Mouse (Mus musculus): ENCODE measurements around the gene Vmn2r7.
"Not testable (repeated sequence)": the region's sequence is repeated elsewhere in the genome, so short reads cannot be mapped to it uniquely, and the experiment has no call there.

DNA sequence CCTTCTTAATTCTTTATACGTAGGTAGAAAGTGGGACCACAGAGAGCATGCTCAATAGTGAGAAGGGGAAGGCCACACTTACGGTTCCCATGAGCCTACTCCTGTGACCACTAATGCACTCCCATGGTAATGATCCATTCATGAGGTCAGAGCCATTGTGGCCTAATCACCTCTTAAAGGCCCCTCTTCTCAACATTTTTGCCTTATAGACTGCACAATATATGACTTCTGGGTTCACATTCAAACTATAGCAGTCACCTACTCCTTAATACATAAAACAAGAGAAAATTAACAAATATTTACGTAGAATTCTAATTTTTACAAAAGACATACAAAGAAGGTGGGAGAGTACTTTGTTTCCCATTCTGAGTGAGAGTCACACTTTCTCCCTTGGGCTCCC lies at the start of gene Vmn2r7:
- TF ChIP-seq POLR2A (IDR thresholded peaks at IDR 0.05; ENCODE audit: control insufficient read depth in 1 of 2, insufficient read depth in 1 of 2, low read depth in 1 of 2, low read length in 2 of 2, poor library complexity in 1 of 2); NELFE (IDR thresholded peaks at IDR 0.05; ENCODE audit: low read depth, low read length); CTCF (IDR thresholded peaks at IDR 0.05 in 2 of 3, conservative IDR thresholded peaks at IDR 0.05 in 1 of 3; ENCODE audit: control insufficient read depth in 1 of 3, insufficient read depth in 1 of 3, low read depth in 2 of 3, low read length in 3 of 3, poor library complexity in 1 of 3, severe bottlenecking in 1 of 3); POLR2AphosphoS5 (IDR thresholded peaks at IDR 0.05; ENCODE audit: borderline replicate concordance, low read depth, low read length); MYC (IDR thresholded peaks at IDR 0.05; ENCODE audit: low read depth, low read length); ZNF384 (IDR thresholded peaks at IDR 0.05; ENCODE audit: low read depth, low read length); UBTF (IDR thresholded peaks at IDR 0.05; ENCODE audit: borderline replicate concordance, insufficient read depth, low read depth, low read length); MAZ (IDR thresholded peaks at IDR 0.05; ENCODE audit: low read depth, low read length); TAL1 (IDR thresholded peaks at IDR 0.05; ENCODE audit: low read length); MYB (IDR thresholded peaks at IDR 0.05; ENCODE audit: low read depth, low read length); ZMIZ1 (IDR thresholded peaks at IDR 0.05; ENCODE audit: low read depth, low read length); ZC3H11A (IDR thresholded peaks at IDR 0.05; ENCODE audit: low read depth, low read length): not testable (repeated sequence)
